Mouse (Mus musculus): ENCODE results near the gene Spdef. TPM values are rescaled to one million over a fixed set of nuclear protein-coding genes. Genes with fewer than 3 reads are reported as not detected.

The Spdef gene
- total RNA-seq, 2 experiments from 2014 or later: not detected

DNA sequence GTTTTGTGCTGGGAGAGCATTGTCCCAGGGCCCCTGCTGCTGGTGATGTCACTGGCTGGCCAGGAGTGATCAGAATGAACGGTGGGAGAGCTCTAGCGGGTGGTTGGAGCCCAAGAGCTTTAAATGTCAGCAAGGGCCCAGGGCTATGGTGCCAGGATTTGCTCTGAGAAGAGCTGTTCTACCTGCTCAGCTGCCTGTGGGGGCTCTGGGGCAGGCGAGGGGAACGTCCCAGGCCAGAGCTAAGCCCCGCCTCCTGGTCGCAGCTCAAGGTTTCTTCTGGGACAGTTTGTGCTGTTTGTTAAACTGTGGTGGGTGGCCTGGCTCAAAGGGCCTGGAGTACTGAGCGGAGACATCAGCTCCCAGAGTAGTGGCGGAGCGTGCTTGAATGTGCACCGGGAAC lies 3.3 kb downstream of the Spdef start:
- DNase-seq (ENCODE audit: low spot score): no peak

DNA sequence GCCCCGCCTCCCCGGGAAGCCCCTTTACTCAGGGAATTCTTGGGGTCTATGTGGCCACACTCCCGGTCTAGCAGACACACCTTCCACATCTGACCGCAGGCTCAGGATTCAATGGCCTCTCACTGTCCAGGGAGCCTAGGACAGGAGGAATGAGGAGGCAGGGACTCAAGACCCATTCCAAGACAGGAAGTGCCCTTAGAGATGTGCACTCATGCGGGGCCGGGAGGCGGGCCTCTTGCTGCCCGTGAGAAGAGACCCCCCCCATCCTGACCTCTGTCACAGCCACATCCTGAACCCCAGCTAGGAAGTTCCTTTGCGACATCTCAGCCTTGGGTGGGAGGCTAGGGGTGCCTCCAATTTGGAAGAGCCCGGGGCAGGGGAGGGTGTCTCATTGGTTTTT lies 3.7 kb downstream of the Spdef start:
- DNase-seq (ENCODE audit: low spot score): no peak

GRCm38 (mm10) chr17:27724327-27724726 lies 4.4 kb downstream of the Spdef start:
- DNase-seq (ENCODE audit: low spot score): no peak

DNA sequence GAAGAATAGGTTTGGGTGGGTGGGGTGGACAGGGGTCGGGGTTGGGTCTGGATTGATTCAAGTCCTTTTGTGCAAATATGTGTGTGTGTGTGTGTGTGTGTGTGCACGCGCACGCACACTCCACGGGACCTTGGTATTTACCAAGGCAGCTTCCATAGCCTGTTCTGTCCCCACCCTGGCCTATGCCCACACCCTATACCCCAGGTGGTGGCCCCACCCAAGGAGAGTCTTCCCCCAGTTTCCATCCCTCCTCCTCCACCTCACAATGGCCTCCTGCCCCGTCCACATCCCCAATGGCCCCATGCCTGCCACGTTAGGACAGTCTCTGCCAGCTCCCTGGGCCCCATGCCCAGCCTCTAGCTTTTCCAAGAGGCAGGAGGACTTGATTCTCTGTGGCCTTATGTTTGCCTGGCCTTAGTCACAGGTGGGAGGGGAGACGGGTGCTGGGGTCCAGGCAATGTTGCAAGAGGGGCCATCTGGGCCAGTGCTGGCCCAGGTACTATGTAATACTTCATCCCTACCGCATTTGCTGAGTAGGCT lies 7.6 kb downstream of the Spdef start:
- DNase-seq (ENCODE audit: low spot score): peak; percentile 19

DNA sequence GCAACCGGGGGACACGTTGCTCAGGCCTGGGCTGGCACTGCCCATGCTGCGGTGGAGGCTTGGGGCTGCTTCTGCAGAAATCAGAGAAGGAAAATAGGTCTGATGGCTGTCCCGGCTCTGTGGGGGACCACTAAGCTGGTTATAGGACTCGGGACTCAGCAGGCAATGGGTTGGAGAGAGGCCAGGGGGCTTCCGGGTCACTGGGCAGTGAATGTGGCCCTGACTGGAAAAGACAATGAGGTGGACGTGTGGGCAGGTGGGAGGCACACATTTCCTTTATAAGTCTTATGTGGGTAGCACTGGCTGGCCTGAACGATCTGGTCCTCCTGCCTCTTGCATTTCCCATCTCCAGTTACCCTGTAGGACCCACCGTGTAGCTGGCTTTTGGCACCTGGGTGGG lies 8.4 kb downstream of the Spdef start:
- DNase-seq (ENCODE audit: low spot score): no peak

GRCm38 (mm10) chr17:27719663-27720062 lies 9.1 kb downstream of the Spdef start:
- DNase-seq (ENCODE audit: low spot score): no peak

- DNase-seq (ENCODE audit: low spot score): no peak
Measured at GRCm38 (mm10) chr17:27718250-27718649, 10.5 kb downstream of the Spdef start.

DNA sequence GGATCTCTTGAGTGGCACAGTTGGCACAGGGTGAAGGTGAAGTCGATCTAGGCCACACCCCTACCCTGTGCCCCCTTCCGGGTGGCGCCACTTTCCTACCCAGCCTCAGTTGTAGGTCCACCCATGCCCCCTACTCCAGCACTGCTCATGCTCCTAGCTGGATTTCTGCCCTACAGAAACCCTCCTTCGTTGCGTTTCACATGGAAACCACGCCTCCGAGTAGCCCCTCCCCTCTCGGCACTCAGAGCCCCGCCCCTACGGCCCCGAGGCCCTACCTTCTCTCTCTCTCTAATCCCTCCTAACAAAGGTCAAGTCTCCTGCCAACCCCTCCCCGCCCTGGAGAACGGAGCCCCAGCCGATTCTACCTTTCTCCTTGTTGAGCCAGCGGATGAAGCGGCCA lies 12.0 kb downstream of the Spdef start:
- no peak for DNase-seq (ENCODE audit: low spot score)

DNA sequence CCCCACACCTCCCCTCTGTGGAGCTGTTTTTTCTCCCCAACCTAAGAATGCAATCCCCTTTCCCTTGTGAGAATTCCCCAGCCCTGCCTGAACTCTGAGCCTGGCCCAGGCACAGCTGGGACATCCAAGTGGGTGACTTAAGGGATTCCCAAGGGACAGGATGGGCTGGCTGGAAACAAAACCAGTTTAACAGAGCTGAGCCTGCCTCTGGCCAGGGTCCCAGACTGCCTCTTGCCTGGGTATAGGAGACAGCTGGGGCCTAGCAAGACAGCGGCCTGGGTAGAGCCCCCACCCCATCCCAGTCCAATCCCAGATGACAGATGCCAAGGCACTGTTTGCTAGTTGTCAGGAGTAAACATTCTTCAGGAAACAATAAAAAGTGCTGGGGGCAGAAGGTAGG lies 15.9 kb downstream of the Spdef start:
- DNase-seq (ENCODE audit: low spot score): no peak

GRCm38 (mm10) chr17:27709650-27710049 lies 19.1 kb downstream of the Spdef start:
- DNase-seq (ENCODE audit: low spot score): no peak

DNA sequence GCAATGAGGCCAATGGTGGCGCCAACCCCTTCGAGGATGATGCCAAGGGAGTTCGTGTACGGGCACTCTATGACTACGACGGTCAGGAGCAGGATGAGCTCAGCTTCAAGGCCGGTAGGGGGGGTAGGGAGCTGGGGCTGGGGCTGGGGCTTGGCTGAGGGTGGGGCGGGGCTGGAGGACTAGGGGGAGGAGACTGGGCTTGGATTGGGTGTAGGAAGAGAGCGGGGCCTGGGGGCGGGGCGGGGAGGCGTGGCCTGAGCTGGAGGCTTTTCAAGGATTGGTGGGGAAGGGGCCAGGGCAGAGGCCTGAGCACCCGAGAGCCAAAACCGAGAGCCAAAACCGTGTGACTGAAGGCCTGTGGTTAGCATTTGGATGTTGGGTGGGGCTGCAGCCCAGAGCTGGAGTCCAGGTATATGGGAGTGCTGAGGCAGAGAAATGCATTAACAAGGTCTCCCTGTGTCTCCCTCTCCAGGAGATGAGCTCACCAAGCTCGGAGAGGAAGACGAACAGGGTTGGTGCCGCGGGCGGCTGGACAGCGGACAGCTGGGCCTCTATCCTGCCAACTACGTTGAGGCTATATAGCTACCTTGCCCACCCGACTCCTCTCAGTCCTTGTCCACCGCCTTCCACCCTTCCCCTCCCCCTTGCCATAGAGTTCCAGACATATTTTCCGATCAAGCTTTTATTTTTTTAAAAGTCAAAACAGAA lies 20.6 kb downstream of the Spdef start:
- DNase-seq (ENCODE audit: low spot score): peak; percentile 43

DNA sequence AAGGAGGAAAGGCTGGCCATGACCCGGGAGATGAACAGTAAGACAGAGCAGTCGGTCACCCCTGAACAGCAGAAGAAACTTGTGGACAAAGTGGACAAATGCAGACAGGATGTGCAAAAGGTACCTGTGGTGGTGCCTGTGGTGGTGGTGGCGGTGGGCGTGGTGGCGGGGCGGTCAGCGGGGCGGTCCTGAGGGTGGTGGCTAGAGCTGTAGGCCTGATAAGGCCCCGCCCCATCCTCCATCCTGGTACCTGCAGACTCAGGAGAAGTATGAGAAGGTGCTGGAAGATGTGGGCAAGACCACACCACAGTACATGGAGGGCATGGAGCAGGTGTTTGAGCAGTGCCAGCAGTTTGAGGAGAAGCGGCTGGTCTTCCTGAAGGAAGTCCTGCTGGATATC lies 23.1 kb downstream of the Spdef start:
- no peak for DNase-seq (ENCODE audit: low spot score)

- DNase-seq (ENCODE audit: low spot score): no peak
Measured at GRCm38 (mm10) chr17:27703961-27704621, 24.7 kb downstream of the Spdef start.

DNA sequence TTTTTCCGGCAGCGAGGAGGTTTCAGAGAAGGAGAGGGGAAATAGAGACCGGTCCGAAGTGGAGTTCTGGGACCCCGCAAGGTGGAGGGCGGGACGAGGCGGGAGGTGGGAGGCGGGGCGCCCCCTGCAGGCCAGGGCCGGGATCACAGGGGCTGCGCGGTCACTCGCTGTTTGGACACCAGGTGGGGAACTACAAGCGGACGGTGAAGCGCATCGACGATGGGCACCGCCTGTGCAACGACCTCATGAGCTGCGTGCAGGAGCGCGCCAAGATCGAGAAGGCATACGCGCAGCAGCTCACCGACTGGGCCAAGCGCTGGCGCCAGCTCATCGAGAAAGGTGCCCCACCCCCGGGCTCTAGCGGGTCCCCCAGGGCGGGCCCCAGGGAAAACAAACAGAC lies 26.2 kb downstream of the Spdef start:
- DNase-seq (ENCODE audit: low spot score): peak; percentile 30

DNA sequence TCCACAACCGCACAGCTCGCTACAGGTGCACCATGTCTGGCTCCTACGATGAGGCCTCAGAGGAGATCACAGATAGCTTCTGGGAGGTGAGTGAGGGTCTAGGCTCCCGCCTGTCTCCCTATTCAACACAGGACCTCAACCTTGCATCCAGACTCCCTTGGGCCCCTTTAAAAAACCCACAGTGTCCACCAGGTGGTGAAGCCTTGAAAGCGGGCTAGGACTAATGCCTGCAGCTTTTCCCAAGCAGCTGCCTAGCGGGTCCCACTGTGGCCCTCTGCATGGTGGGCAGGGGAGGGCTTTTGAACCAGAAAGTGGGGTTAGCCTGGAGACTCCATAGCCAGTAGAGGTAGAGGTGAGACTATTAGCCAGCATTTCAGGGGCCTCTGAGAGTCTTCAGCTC lies 26.9 kb downstream of the Spdef start:
- no peak for DNase-seq (ENCODE audit: low spot score)

DNA sequence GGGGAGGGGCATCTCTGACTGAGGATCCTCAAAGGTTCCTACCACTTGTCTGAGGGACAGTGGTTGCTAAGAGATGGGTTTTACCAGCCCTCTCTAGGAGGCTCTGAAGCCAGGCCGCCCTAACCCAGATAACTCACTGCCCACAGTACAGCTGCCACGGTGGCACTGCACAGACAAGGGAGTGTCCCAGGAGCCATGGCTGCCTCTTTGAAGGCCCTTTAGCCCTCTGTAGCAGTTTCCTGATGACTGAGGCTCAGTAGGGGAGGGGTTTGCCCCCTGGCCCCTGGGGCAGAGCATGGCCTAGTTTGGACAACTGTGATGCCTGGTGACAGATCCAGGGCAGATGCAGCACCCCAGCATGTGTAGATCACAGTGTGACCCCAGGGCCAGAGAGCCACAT lies 27.9 kb downstream of the Spdef start:
- DNase-seq (ENCODE audit: low spot score): no peak

DNA sequence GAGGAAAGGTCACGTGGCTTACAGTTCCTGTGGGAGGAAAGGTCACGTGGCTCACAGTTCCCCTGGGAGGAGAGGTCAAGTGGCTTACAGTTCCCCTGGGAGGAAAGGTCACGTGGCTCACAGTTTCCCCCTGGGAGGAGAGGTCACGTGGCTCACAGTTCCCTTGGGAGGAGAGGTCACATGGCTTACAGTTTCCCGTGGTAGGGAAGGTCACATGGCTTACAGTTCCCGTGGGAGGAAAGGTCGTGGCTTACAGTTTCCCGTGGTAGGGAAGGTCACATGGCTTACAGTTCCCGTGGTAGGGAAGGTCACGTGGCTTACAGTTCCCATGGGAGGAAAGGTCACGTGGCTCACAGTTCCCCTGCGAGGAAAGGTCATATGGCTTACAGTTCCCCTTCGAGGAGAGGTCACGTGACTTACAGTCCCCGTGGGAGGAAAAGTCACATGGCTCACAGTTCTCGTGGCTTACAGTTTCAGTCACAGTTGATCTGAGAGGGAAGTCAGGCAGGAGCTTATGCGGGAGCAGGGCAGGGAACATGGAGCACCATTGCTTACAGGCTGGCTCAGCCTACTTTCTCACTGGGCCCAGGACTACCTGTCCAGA lies 29.0 kb downstream of the Spdef start:
- no peak for DNase-seq (ENCODE audit: low spot score)

- DNase-seq (ENCODE audit: low spot score): no peak
Measured at GRCm38 (mm10) chr17:27690993-27691693, 37.6 kb downstream of the Spdef start.

DNA sequence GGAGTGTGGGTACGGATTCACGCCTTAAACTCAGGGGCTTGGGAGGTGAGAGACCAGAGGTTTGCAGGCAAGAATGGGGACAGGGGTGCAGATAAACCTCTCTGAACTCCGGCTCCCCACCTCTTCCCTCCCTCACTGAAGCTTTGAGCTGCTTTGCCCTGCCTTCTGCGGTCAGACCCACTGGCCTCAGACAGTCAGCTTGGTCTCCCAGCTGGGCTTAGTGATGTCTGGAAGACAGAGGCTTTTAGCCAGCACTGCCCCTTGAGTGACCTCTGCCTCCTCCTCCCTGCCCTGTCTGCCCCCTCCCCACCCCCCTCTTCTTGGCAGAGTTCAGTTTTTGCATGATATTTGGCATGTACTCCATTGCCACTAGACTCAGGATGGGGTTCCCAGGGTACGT lies 42.4 kb downstream of the Spdef start:
- no peak for DNase-seq (ENCODE audit: low spot score)

DNA sequence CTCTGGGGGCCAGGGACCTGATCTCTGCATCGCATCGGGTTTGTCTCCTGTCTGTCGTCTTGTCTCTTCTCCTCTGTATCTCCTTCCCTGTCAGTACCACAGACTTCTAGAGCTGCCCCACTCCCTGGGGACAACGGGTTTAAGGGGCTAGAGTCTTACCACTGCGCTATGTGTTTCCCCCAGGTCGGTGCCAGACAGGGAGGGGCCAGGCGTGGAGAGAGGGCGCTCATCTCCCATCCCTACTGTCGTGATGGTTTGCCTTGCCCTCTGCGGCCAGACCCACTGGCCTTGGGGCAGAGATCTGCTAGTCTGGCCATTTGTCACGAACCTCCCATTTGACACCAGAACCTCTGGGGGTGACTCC lies 43.2 kb downstream of the Spdef start:
- DNase-seq (ENCODE audit: low spot score): no peak

- no peak for DNase-seq (ENCODE audit: low spot score)
Measured at GRCm38 (mm10) chr17:27684886-27685549, 43.7 kb downstream of the Spdef start.
